Mouse (Mus musculus): ENCODE measurements around the gene Ssb.

GRCm38 (mm10) chr2:69837996-69838395 is 23.4 kb upstream of the Ssb start:
- TF ChIP-seq CTCF (IDR thresholded peaks at IDR 0.05; ENCODE audit: low read depth, low read length) (peak; percentile 32; the same call in 1 of the 2 replicates), POLR2A (IDR thresholded peaks at IDR 0.05; ENCODE audit: extremely low read depth, insufficient read depth, low read length) (no peak)

Data from liver, adult 2 months (tissue).